Mouse (Mus musculus) cortical plate, adult 2 months (tissue): ENCODE data around the gene Cfap77.

Source experiments
- CTCF ChIP-seq: fragments of 200-500 bp; IDR thresholded peaks from 2 replicates; pipeline ENCODE4 v1.5.1; 2011; ENCODE audit warnings: mild to moderate bottlenecking, control low read depth, low read length; ENCODE audit not compliant: insufficient read depth; ENCODE audit errors: extremely low read depth
- POLR2A ChIP-seq: fragments of 200-500 bp; IDR thresholded peaks from 2 replicates; pipeline ENCODE4 v1.6.1; 2011; ENCODE audit warnings: mild to moderate bottlenecking, low read length, control low read depth; ENCODE audit not compliant: insufficient read depth; ENCODE audit errors: extremely low read depth

DNA sequence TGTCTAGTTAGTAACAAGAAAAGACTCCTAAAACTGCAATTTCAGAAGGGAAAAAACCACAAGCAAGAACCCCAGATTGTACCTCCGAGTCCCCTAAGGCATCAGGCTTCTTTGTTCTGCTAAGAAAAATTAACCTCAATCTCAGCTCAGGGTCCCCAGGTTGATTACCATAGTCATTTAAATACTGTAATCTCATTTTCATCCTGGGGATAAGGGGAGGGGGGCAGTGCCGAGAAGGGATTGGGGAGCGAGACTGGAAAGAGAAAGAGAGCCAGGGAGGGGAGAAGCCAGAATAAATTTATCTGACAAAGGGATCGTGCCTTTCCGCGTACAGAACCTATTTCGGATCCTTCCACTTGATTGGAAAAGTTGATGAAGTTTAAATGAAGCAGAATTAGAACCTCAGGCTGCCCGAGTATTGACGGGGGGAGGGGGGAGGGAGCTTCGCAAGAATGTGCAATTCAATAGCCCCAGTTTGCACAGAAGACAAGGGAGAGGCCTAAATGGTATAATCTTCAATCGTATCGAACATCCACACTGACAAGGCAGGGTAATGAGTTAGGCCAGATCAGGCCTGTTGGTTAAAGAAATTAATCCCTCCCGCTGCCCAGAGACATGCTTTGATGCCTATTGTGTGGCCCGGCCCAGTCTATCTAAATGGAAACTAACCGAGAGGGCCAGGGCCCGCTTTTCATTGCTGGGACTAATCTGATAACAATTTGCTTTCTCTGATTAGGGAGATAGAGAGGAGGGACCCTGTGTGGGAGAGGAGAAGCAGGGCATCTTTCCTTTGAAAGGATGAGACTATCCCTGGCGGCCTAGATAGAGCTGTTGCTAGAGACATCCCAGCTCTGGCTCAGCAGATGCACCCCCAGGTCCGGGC lies 14.0 kb downstream of the Cfap77 start:
- no peak for TF ChIP-seq CTCF
- no peak for TF ChIP-seq POLR2A
